Mouse (Mus musculus): ENCODE measurements around the gene Pip4k2a.

DNA sequence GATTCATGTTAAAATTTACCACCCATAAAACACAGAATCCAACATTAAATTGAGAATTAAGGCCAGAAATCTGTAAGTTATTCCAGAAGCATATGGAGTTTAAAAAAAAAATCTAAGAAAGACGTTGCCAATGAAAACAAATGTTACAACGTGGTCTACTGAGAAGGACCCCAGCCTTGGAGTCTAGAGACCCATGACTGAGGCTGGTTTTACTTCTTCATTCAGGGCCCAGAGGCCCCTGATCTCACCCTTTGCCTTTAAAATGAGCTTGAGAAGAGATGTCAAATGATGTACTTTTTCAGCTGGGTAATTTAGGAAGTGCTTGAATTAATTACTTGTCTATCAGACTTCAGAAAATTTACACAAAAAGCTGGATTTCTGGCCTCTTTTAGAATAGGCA, 83.2 kb downstream of the Pip4k2a start:
- TF ChIP-seq POLR2A (IDR thresholded peaks at IDR 0.05; ENCODE audit: low read depth, low read length) (no peak), CTCF (conservative IDR thresholded peaks at IDR 0.05; ENCODE audit: insufficient read depth, insufficient read length, low read depth, low read length) (no peak)
